Mouse (Mus musculus) forebrain, postnatal 0 days (tissue): ENCODE data around the gene Uba6. TPM values are rescaled to one million over a fixed set of nuclear protein-coding genes. Genes with fewer than 3 reads are reported as not detected.

Experiments
- ATAC-seq: fragments of 200-750 bp; cut with Nextera tagmentation; 2 replicates; pipeline ENCODE4 v1.8.0; 2017; ENCODE audit warnings: mild to moderate bottlenecking, moderate library complexity
- DNase-seq: peaks from one replicate; pipeline ENCODE4 v3.0.0-alpha.2; 2015
- H3K27ac ChIP-seq: fragments of 300-500 bp; sonication (generic); 2 replicates; pipeline ENCODE4 v1.5.1; 2014; ENCODE audit warnings: low read depth, mild to moderate bottlenecking, antibody characterized with exemption, low read length, moderate library complexity, mixed read lengths
- H3K27me3 ChIP-seq: fragments of 300-500 bp; sonication (generic); 2 replicates; pipeline ENCODE4 v1.6.1; 2014; ENCODE audit warnings: mild to moderate bottlenecking, low read length, mixed read lengths; ENCODE audit not compliant: insufficient read depth
- H3K36me3 ChIP-seq: fragments of 300-500 bp; sonication (generic); 2 replicates; pipeline ENCODE4 v1.6.1; 2014; ENCODE audit warnings: mild to moderate bottlenecking, moderate library complexity; ENCODE audit not compliant: insufficient read depth
- H3K4me1 ChIP-seq: fragments of 300-500 bp; sonication (generic); 2 replicates; pipeline ENCODE4 v1.6.1; 2014; ENCODE audit warnings: antibody characterized with exemption; ENCODE audit not compliant: insufficient read depth
- H3K4me2 ChIP-seq: fragments of 300-500 bp; sonication (generic); 2 replicates; pipeline ENCODE4 v1.6.1; 2014; ENCODE audit warnings: low read depth, mild to moderate bottlenecking, moderate library complexity
- H3K4me3 ChIP-seq: fragments of 300-500 bp; sonication (generic); 2 replicates; pipeline ENCODE4 v1.5.1; 2014; ENCODE audit warnings: low read depth, low read length, mixed read lengths
- H3K9ac ChIP-seq: fragments of 300-500 bp; sonication (generic); 2 replicates; pipeline ENCODE4 v1.6.1; 2014; ENCODE audit warnings: mild to moderate bottlenecking
- H3K9me3 ChIP-seq: fragments of 300-500 bp; sonication (generic); 2 replicates; pipeline ENCODE4 v1.6.1; 2016; ENCODE audit warnings: low read length
- CTCF ChIP-seq: sonication (generic); IDR thresholded peaks from 2 replicates; pipeline ENCODE4 v1.5.1; 2016; ENCODE audit warnings: antibody characterized with exemption, control low read depth, low read depth
- WGBS: fragments of 180-500 bp; shearing (Covaris S2); extraction: QIAGEN DNeasy Blood & Tissue Kit; methylation state at CpG from one replicate; pipeline ENCODE4 v1.1.7; 2014; 5-methylcytosine and 5-hydroxymethylcytosine counted together
- polyA plus RNA-seq: library from polyadenylated mRNA; unstranded; fragments of >200 nt; fragmentation: Nextera tagmentation; extraction: Ambion mirVana; gene quantifications from 2 replicates; pipeline ENCODE4 v1.2.1, GENCODE M21; 2015
- total RNA-seq: library from RNA; depleted of rRNA; stranded (reverse); fragments of >200 nt; gene quantifications from 2 replicates; pipeline ENCODE4 v1.2.3, GENCODE M21; 2014

Gene Uba6
- total and polyA plus RNA-seq, 2 experiments from 2014 or later = 6.7 to 18.7 TPM

DNA sequence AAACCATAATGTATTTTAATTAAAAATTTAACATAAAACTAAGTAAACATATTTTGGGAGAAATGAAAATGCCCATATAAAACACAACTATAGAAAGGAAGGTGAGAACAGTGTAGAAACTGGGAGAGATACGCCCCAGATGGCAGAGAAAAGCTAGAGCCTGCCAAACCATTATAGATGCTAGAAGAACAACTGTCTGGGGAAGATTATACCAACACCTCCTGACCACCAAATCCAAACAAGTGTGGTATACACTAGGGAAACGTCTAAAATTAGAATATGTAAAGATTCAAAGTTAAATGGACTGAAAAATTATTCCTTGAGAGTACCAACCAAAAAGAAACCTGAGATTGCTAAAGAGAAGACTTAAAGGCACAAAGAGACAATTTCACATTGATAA is 66.0 kb downstream of the Uba6 start:
- no peak for DNase-seq
- peaks cover 9% of the 10 kb centered on the region for H3K36me3 ChIP-seq
- H3K27me3 ChIP-seq = no peaks in the 10 kb centered on the region
- TF ChIP-seq CTCF = no peak
- H3K9ac ChIP-seq = no peak overlapping the region
- WGBS = 65% methylated on average over 2 of the region's 2 CpGs
- no peak overlapping the region for H3K27ac ChIP-seq
- H3K9me3 ChIP-seq = no peaks in the 10 kb centered on the region
- no peak overlapping the region for H3K4me3 ChIP-seq
- peak; percentile 45; the same call in 1 of the 2 replicates for ATAC-seq
- no peaks in the 10 kb centered on the region for H3K4me1 ChIP-seq
- H3K4me2 ChIP-seq = no peak overlapping the region

DNA sequence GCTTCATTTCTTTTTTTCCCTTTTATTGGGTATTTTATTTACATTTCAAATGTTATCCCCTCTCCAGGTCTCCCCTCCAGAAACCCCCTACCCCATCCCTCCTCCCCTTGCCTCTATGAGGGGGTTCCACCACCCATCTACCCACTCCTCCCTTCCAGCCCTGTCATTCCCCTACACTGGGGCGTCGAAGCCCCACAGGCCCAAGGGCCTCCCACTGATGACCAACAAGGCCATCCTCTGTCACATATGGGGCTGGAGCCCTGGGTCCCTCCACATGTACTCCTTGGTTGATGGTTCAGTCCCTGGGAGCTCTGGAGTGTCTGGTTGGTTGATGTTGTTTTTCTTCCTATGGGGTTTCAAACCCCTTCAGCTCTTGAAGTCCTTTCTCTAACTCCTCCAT is 70.4 kb downstream of the Uba6 start:
- 100% methylated on average over 2 of the region's 2 CpGs for WGBS
- DNase-seq (no peak), ATAC-seq (0 out of 2 replicates have a peak, but pooled peaks have one; percentile 8)
- H3K36me3 ChIP-seq = no peaks in the 10 kb centered on the region
- H3K4me2 ChIP-seq = no peak overlapping the region
- no peak overlapping the region for H3K9ac ChIP-seq
- no peak for TF ChIP-seq CTCF
- H3K4me1 ChIP-seq = no peaks in the 10 kb centered on the region
- H3K4me3 ChIP-seq = no peak overlapping the region
- H3K27ac ChIP-seq = no peak overlapping the region
- no peaks in the 10 kb centered on the region for H3K27me3 ChIP-seq
- H3K9me3 ChIP-seq = no peaks in the 10 kb centered on the region

- no peak overlapping the region for H3K4me3 ChIP-seq
- H3K9me3 ChIP-seq = no peaks in the 10 kb centered on the region
- no peaks in the 10 kb centered on the region for H3K4me1 ChIP-seq
- TF ChIP-seq CTCF = no peak
- H3K4me2 ChIP-seq = no peak overlapping the region
- ATAC-seq (no peak), DNase-seq (no peak)
- H3K27me3 ChIP-seq = no peaks in the 10 kb centered on the region
- no peak overlapping the region for H3K9ac ChIP-seq
- H3K27ac ChIP-seq = no peak overlapping the region
- 88% methylated on average over 3 of the region's 3 CpGs for WGBS
- no peaks in the 10 kb centered on the region for H3K36me3 ChIP-seq
Measured at GRCm38 (mm10) chr5:86100621-86101020, 72.0 kb downstream of the Uba6 start.

- ATAC-seq (no peak), DNase-seq (no peak)
- H3K9ac ChIP-seq = no peak overlapping the region
- no peak overlapping the region for H3K4me2 ChIP-seq
- no peak overlapping the region for H3K27ac ChIP-seq
- 94% methylated on average over 3 of the region's 3 CpGs for WGBS
- no peaks in the 10 kb centered on the region for H3K9me3 ChIP-seq
- TF ChIP-seq CTCF = no peak
- H3K4me1 ChIP-seq = no peaks in the 10 kb centered on the region
- H3K27me3 ChIP-seq = no peaks in the 10 kb centered on the region
- no peaks in the 10 kb centered on the region for H3K36me3 ChIP-seq
- H3K4me3 ChIP-seq = no peak overlapping the region
Measured at GRCm38 (mm10) chr5:86098988-86099387, 73.6 kb downstream of the Uba6 start.

DNA sequence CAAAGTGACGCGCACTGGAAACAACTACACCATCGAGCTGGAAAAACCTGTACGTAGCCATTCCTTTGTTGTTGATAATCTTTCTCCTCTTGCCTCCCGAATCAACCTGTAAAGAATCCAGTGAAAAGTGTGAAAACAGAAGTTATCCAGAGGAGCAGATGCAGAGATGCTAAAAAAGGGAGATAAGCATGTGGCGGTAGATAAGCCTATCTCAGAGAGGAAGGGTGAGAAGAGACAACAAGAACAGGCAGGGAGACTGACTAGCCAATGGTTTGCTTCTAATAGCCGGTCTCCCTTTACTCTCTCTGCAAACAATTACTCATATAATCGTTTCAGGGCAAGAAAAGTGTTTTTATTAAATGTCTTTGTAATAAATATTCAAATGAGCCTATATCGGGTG is 77.8 kb downstream of the Uba6 start:
- no peaks in the 10 kb centered on the region for H3K4me1 ChIP-seq
- H3K9me3 ChIP-seq = no peaks in the 10 kb centered on the region
- WGBS = 87% methylated on average over 9 of the region's 9 CpGs
- no peak overlapping the region for H3K27ac ChIP-seq
- H3K36me3 ChIP-seq = no peaks in the 10 kb centered on the region
- no peak overlapping the region for H3K9ac ChIP-seq
- no peak for ATAC-seq
- no peak for TF ChIP-seq CTCF
- no peaks in the 10 kb centered on the region for H3K27me3 ChIP-seq
- H3K4me3 ChIP-seq = no peak overlapping the region
- DNase-seq = no peak
- H3K4me2 ChIP-seq = no peak overlapping the region

DNA sequence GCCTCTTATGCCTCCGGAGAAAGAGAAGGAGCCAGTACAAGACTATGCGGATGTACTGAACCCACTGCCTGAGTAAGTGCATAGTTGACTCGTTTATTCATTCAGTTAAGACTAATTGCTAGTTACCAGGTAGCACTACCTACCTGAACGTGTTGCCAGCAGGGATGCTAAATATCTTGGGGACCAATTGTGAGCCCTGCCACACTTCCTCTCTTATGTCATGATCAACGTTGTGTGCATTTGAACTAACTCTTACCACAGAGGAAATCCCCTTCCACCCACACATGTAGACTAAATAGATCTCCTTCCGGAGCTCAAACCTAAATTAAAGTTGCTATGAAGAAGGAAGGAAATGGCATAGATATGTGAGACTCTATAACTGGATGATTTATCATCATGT is 85.9 kb downstream of the Uba6 start:
- TF ChIP-seq CTCF = no peak
- H3K4me1 ChIP-seq = no peaks in the 10 kb centered on the region
- H3K27ac ChIP-seq = no peak overlapping the region
- WGBS = 82% methylated on average over 6 of the region's 6 CpGs
- H3K27me3 ChIP-seq = no peaks in the 10 kb centered on the region
- ATAC-seq (no peak), DNase-seq (no peak)
- H3K9me3 ChIP-seq = no peaks in the 10 kb centered on the region
- H3K4me2 ChIP-seq = no peak overlapping the region
- no peak overlapping the region for H3K9ac ChIP-seq
- no peak overlapping the region for H3K4me3 ChIP-seq
- no peaks in the 10 kb centered on the region for H3K36me3 ChIP-seq

- Histone ChIP-seq H3K4me2 (no peak overlapping the region), H3K4me1 (no peaks in the 10 kb centered on the region), H3K4me3 (no peak overlapping the region), H3K27ac (no peak overlapping the region), H3K36me3 (no peaks in the 10 kb centered on the region), H3K9me3 (no peaks in the 10 kb centered on the region), H3K9ac (no peak overlapping the region), H3K27me3 (no peaks in the 10 kb centered on the region)
- ATAC-seq (no peak), DNase-seq (no peak)
- WGBS = 83% methylated on average over 7 of the region's 7 CpGs
- no peak for TF ChIP-seq CTCF
Measured at GRCm38 (mm10) chr5:86084979-86085378, 87.6 kb downstream of the Uba6 start.

GRCm38 (mm10) chr5:86083987-86084386 is 88.6 kb downstream of the Uba6 start:
- ATAC-seq = no peak
- H3K36me3 ChIP-seq = no peaks in the 10 kb centered on the region
- no peaks in the 10 kb centered on the region for H3K4me1 ChIP-seq
- H3K27ac ChIP-seq = no peak overlapping the region
- DNase-seq = no peak
- no peak overlapping the region for H3K9ac ChIP-seq
- WGBS = 86% methylated on average over 6 of the region's 6 CpGs
- no peak overlapping the region for H3K4me3 ChIP-seq
- H3K27me3 ChIP-seq = no peaks in the 10 kb centered on the region
- no peak overlapping the region for H3K4me2 ChIP-seq
- H3K9me3 ChIP-seq = no peaks in the 10 kb centered on the region
- TF ChIP-seq CTCF = no peak
